Mouse (Mus musculus) embryo, embryonic 10.5 days (tissue): ENCODE results near the gene Smoc2.

Experiments
- DNase-seq: peaks from one replicate; pipeline ENCODE4 v3.0.0-alpha.2; 2015; ENCODE audit warnings: low spot score

The Smoc2 gene

GRCm38 (mm10) chr17:14279177-14279965, at the start of gene Smoc2:
Smoc2 (plus strand) TSS chr17:14279506.
- DNase-seq = peak; percentile 62

GRCm38 (mm10) chr17:14230698-14231430, 48.4 kb upstream of the Smoc2 start:
- DNase-seq = peak; percentile 57

DNA sequence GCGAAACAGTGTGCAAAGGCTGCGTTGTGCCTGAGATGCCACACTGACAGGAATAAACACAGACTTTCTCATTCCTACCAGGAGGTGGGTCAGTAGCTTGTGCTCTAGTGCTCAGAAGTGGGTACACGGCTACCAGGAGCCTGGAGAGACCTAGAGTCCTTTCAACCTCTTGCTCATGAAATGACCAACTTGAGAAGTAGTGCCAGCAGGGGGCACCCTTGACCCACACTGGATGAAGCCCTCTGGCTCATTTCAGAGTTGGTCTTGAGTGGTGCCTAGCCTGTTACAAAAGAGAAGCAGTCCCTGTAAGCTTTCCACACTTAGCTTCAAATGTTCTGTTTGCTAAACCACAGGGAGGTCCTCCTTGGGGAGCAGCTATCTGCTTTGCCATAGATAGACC, 46.7 kb upstream of the Smoc2 start:
- DNase-seq = peak; percentile 93

GRCm38 (mm10) chr17:14233658-14234057, 45.6 kb upstream of the Smoc2 start:
- DNase-seq = no peak

GRCm38 (mm10) chr17:14234774-14235389, 44.4 kb upstream of the Smoc2 start:
- DNase-seq = no peak

DNA sequence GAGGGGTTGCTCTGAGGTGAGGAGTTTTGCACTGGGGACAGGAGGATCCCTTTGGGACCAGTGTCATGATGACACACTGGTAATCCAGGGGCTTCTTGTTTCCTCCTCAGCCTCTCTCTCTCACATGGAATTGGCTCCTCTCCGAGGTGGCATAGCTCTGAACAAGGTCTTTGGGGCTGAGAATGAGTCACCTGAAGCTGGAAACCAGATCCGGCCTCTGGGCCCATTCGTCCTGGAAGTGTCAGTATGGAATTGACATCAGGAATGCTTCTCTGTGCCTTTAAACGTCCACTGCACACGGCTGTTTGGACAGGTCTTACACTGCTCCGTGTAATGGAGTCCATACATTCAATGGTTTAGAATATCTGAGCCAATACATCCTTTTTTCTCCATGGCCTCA, 42.2 kb upstream of the Smoc2 start:
- DNase-seq = no peak

DNA sequence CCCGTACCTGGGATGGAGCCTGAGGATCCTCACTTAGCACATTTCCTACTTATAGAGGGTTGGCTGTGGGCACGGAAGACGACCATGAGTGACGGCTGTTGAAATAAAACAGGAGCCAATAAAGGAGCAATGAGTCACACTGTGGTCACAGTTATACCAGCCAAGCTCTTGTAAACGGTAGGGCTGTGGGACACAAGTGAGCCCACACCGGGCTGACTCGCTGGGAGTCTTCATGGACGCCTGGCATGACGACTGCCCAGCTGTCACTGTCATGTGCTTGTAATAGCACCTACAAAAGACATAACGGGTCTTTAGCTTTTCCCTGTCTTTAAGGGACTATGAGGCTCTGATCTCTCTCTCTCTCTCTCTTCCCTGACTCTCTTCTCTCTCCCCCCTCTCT, 39.3 kb upstream of the Smoc2 start:
- DNase-seq = no peak

DNA sequence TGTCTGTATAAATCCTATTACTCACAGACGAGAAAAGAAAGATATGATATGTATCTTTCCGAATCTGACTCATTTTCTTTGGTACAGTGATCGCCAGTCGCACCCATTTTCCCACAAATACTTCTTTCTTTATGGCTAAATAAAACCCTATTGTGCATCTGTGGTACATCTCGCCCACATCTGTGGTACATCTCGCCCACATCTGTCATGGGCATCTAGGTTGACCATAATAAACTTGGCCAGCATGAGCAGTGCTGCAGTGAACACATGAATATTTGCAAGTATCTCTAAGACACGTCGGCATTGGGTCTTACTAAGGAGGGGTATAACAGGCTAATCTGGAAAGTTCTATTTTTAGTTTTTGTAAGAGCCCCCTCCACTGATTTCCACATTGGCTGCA, 36.7 kb upstream of the Smoc2 start:
- DNase-seq = no peak

DNA sequence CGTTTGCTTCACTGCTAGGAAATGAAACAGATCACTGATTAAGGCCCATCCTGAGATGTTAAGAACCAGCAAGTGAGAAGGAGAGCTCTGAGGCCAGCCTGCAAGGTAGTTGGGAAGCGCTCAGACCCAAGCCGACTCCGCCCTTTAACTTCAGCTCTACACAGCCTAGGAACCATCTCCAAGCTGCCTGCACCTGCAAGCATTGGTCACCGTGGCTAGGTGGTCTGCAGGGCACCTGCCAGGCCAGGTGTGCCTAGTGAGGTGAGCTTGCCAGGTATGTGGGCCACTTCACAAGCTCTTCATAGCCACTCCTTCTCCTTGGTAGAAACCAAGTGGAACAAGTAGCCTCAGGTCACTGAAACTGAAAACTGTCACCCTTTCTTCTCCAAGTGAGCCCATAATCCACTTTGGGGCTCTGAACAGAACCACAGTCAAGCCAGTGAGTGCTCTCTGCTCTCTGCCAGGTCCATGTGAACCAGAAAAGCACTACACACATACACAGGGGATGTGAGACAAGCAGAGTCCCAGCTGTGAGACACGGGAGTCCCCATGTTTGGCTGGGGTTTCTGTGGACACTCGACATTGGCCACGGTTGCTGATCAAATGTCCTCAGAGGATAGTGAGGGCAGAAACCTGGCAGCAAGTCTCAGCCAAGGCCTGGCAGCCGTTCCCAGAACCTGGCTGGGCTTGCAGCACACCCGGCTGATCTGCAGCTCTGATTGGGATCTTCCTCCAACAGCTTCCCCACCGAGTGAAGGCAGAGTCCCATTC, 34.9 kb upstream of the Smoc2 start:
- no peak for DNase-seq

DNA sequence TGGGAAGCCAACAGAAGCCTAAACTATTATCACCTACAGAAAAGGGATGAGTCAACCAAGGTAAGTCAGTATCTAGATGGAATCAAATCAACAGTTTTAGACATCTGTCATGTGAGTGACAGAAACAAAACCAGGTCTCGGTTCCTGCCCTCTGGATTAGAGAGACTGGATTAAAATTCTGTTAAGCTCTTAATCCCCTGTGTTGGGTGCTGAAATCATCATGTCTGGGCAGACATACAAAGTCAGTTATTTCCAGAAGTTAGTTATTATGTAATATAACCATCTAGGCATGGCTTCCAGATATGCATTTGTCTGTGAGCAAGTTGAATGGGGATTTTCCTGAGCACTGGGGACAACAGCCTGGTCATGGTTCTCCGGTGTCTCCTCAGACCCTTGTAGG, 33.0 kb upstream of the Smoc2 start:
- no peak for DNase-seq

- DNase-seq = no peak
These were observed 31.4 kb upstream of the Smoc2 start for GRCm38 (mm10) chr17:14247931-14248330.

DNA sequence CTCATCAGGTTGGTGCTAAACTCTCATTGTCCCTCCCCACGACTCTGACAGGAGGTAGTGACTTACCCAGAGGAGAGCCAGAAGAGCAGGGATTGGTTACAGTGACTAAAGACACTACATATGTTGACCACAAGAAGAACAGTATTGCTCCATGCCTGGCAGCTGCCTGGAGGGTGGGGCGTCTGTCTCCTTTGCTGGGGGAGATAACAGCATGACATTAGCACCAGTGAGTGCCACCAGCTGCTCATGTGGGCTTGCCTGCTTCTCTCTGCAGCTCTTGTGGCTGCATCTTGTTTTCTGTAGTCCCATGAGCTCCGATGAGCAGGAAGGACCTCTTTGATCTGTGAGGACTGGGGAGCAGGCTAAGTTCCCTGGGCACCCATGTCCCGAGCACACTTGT, 29.7 kb upstream of the Smoc2 start:
- no peak for DNase-seq

- DNase-seq = no peak
These were observed 28.9 kb upstream of the Smoc2 start for GRCm38 (mm10) chr17:14250401-14250800.

DNA sequence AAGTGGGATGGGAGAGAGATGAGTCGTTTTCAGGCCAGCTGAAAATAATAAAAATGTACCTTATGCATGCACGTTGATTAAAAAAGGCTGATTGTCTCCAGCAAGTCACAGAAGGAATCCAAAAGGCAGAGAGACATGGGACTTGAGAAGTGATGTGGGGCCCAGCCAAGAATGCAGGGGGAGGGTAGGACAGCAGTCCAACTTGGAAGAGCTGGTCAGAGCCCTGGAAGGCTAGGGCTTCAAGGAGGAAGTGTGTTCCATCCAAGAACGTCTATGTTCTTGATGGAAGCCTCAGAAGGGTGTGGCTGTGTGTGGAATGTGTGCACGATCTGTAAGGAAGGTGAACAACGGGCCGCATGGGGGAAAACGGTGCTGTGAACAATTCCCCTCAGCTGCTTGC, 26.9 kb upstream of the Smoc2 start:
- no peak for DNase-seq

DNA sequence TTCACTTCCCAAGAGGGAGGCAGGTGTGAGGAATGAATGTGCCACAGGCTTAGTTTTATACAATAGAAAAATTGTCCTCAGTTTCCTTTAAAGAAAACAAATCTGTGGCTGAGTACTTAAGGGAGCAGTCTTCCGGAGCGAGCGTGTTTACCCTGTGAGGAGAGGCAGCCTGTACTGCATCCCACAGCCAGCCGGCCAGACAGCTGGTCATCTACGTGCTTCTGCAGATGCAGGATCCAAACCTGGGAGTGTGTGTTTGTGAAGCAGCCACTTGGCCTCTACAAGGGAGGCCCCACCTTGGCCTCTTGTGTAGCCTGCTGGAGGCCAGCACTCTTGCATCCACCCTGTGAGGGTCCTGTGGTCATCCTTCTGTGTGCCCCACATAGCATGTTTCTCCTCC, 24.7 kb upstream of the Smoc2 start:
- no peak for DNase-seq

DNA sequence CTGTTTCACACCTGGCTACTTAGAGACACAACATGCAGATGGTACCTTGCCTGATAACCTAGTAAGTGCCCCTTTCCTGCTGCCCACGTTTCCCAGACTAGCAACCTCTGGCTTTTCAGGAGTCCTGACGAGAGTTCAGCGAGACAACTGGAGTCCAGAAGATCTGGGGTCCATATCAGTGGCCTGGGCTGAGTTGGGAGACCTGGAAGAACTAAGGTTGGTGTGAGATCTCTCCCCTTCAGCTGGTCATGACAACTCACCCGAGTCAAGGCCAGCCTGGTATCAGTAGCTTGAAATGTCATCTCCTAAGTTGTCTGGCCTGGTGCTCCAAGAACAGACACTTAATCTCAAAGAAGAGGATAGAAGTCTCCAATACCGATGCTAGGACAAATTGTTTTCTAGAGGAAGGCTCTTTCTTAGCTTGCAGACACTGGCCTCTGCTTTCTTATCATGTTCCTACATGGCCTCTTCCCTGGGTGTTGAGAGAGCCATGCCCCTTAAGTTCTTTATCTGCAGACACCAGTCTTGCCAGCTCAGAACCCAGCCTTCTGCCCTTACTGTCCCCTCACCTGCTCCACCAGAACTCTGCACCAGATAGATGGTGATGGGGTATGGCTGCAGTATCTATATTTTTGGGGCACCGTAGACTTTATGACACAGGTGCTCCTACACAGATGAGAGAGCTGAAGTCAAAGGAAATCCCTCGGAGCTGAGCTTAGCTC, 21.3 kb upstream of the Smoc2 start:
- DNase-seq = no peak

- no peak for DNase-seq
These were observed 20.4 kb upstream of the Smoc2 start for GRCm38 (mm10) chr17:14258906-14259305.

GRCm38 (mm10) chr17:14260966-14261365, 18.3 kb upstream of the Smoc2 start:
- no peak for DNase-seq

- DNase-seq = no peak
These were observed 17.1 kb upstream of the Smoc2 start for GRCm38 (mm10) chr17:14262217-14262616.

DNA sequence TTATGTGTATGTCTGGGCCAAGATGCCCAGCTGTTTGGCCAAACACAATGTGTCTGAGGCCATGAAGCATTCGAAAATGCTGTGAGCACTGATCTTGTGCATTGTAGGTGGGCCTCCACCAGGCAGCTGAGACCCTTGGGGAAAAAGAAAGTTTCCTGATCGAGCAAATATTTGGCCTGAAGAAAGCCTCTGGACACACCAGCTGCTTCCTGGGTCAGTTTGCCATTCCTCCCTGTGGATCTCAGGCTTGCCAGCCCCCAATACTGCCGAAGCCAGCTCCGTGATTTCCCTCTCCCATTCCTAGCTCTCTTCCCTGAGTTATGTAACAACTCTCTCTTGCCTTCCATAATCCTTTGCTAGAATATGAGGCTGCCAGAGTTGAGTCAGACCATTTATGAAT, 11.3 kb upstream of the Smoc2 start:
- DNase-seq = no peak

- DNase-seq = no peak
These were observed 5.9 kb upstream of the Smoc2 start for GRCm38 (mm10) chr17:14273386-14273785.

DNA sequence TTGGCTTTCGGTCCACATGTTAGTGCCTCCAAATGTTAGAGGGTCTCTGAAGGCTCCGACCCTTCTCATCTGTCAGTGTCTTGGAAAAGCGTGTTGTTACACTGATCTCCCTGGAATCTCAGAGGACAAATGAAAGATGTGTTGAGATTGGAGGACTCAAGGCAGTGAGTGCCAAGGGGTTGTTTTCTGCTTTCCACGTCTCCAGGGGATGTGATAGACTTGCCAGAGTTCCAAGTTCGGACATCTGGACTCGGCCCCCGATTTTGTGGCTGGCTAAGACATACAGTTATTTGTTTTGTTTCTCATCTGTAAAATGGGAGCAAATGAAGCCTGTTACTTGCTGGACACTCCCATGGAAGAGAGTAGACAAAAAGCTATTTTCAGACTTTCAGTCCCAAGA, 2.0 kb upstream of the Smoc2 start:
- no peak for DNase-seq
